Mouse (Mus musculus) spleen, adult 12 weeks (tissue): ENCODE results near the gene Prkcq.

Experiments
- DNase-seq: peaks from one replicate; pipeline ENCODE4 v3.0.0; 2022; ENCODE audit warnings: low spot score

The Prkcq gene

GRCm38 (mm10) chr2:11187166-11187565 is 15.3 kb downstream of the Prkcq start:
- no peak for DNase-seq

- DNase-seq, result no peak
Observed at GRCm38 (mm10) chr2:11188279-11188678, 16.4 kb downstream of the Prkcq start.

GRCm38 (mm10) chr2:11189150-11189767 is 17.4 kb downstream of the Prkcq start:
- DNase-seq, result no peak

- DNase-seq, result no peak
Observed at GRCm38 (mm10) chr2:11192281-11193098, 20.6 kb downstream of the Prkcq start.

- DNase-seq, result no peak
Observed at GRCm38 (mm10) chr2:11193099-11193618, 21.3 kb downstream of the Prkcq start.

- DNase-seq, result no peak
Observed at GRCm38 (mm10) chr2:11194732-11195340, 22.9 kb downstream of the Prkcq start.

GRCm38 (mm10) chr2:11196071-11196470 is 24.2 kb downstream of the Prkcq start:
- no peak for DNase-seq

GRCm38 (mm10) chr2:11196952-11197559 is 25.1 kb downstream of the Prkcq start:
- no peak for DNase-seq

- no peak for DNase-seq
Observed at GRCm38 (mm10) chr2:11199624-11200023, 27.7 kb downstream of the Prkcq start.

- DNase-seq, result no peak
Observed at GRCm38 (mm10) chr2:11202841-11203240, 30.9 kb downstream of the Prkcq start.

- no peak for DNase-seq
Observed at GRCm38 (mm10) chr2:11203261-11203660, 31.4 kb downstream of the Prkcq start.

- DNase-seq, result no peak
Observed at GRCm38 (mm10) chr2:11204232-11204631, 32.3 kb downstream of the Prkcq start.

- no peak for DNase-seq
Observed at GRCm38 (mm10) chr2:11204961-11205360, 33.1 kb downstream of the Prkcq start.

- no peak for DNase-seq
Observed at GRCm38 (mm10) chr2:11205720-11206119, 33.8 kb downstream of the Prkcq start.

- DNase-seq, result no peak
Observed at GRCm38 (mm10) chr2:11208263-11208662, 36.4 kb downstream of the Prkcq start.

- DNase-seq, result no peak
Observed at GRCm38 (mm10) chr2:11209335-11209734, 37.4 kb downstream of the Prkcq start.

- no peak for DNase-seq
Observed at GRCm38 (mm10) chr2:11210241-11210916, 38.5 kb downstream of the Prkcq start.

GRCm38 (mm10) chr2:11211961-11212562 is 40.2 kb downstream of the Prkcq start:
- no peak for DNase-seq

- no peak for DNase-seq
Observed at GRCm38 (mm10) chr2:11216421-11216820, 44.5 kb downstream of the Prkcq start.

- DNase-seq, result no peak
Observed at GRCm38 (mm10) chr2:11216847-11217246, 44.9 kb downstream of the Prkcq start.

GRCm38 (mm10) chr2:11218122-11218521 is 46.2 kb downstream of the Prkcq start:
- DNase-seq, result no peak
